Mouse (Mus musculus) lung, adult 10 weeks (tissue): ENCODE data around the gene Psg25. TPM values are rescaled to one million over a fixed set of nuclear protein-coding genes. Genes with fewer than 3 reads are reported as not detected.

Experiments
- polyA plus RNA-seq: library from polyadenylated mRNA; stranded (reverse); fragments of 350-450 nt; fragmentation: Illumina TruSeq; extraction: RNeasy Lipid Tissue Mini Kit (QIAGEN cat#74804); gene quantifications from one replicate; pipeline ENCODE4 v1.2.3, GENCODE M21; 2014; ENCODE audit warnings: low read depth, low replicate concordance; ENCODE audit not compliant: insufficient read depth

Gene Psg25
- not detected for polyA plus RNA-seq

DNA sequence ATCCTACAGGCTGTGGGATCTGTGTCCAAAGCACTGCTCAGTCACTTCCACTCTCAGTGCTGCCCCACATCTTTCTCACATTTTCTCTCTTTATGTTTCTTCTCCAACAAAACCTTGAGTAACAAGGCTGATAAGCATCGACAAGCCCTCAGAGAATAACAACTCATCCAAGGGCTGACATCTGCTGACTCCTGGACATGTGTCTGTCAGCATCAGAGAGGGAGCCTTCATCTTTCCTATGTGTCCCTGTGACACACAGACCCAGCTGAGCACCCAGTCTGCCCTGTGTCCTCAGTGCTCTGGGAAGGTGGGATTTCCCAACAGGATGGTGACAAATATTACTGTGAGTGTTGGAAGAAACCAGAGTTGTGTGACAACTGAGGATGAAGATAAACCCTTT is at the start of gene Psg25:
Psg25 (minus strand) TSS at position 101 of the 400 bp plus-strand sequence.

DNA sequence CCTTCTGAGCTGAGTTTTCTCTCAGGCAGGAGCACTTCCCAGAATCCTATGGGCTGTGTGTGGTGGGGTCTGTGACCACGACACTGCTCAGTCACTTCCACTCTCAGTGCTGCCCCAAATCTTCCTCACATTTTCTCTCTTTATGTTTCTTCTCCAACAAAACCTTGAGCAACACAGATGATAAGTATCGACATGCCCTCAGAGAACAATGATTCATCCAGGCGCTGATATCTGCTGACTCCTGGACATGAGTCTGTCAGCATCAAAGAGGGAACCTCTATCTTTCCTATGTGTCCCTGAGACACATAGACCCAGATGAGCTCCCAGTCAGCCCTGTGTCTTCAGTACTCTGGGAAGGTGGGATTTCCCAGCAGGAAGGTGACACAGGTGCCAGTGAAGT is 35.1 kb upstream of the Psg25 start, which contains the start of gene Psg27:
Psg27 (minus strand) TSS at position 101 of the 400 bp plus-strand sequence.

DNA sequence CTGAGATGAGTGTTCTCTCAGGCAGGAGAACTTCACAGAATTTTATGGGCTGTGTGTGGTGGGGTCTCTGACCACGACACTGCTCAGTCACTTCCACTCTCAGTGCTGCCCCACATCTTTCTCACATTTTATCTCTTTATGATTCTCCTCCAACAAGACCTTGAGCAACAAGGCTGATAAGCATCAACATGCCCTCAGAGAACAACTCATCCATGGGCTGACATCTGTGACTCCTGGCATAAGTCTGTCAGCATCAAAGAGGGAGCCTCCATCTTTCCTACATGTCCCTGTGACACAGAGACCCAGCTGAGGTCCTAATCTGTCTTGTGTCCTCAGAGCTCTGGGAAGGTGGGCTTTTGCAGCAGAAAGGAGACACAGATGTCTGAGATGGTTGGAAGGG is 48.0 kb downstream of the Psg25 start, which contains the start of gene Psg26:
Psg26 (minus strand) TSS at position 101 of the 400 bp plus-strand sequence.

Other genes with a start within 250 kb of the Psg25 start
- gene Psg18, start 177.3 kb downstream of the Psg25 start, polyA plus RNA-seq: not detected
- not detected for gene Psg28, start 100.2 kb downstream of the Psg25 start, polyA plus RNA-seq
- gene Psg26, start 48.1 kb downstream of the Psg25 start, polyA plus RNA-seq: not detected
- gene Psg27, start 35.0 kb upstream of the Psg25 start, polyA plus RNA-seq: not detected
- not detected for gene Psg23, start 84.2 kb upstream of the Psg25 start, polyA plus RNA-seq
- gene Psg21, start 124.5 kb upstream of the Psg25 start, polyA plus RNA-seq: not detected
- not detected for gene Psg20, start 153.9 kb upstream of the Psg25 start, polyA plus RNA-seq
- not detected for gene Psg22, start 185.8 kb upstream of the Psg25 start, polyA plus RNA-seq